Mouse (Mus musculus) myocyte (in vitro differentiated cells): ENCODE data around the gene Pdia2. TPM values are rescaled to one million over a fixed set of nuclear protein-coding genes. Genes with fewer than 3 reads are reported as not detected.

Experiments
- H3K27me3 ChIP-seq: one replicate; pipeline ENCODE4 v1.6.1; 2011; ENCODE audit not compliant: control insufficient read depth, insufficient read depth, insufficient read length
- H3K36me3 ChIP-seq: one replicate; pipeline ENCODE4 v1.6.1; 2011; ENCODE audit not compliant: control insufficient read depth, insufficient read depth
- H3K4me2 ChIP-seq: one replicate; pipeline ENCODE4 v1.6.1; 2011; ENCODE audit warnings: low read depth, control low read depth
- H3K4me3 ChIP-seq: one replicate; pipeline ENCODE4 v1.5.1; 2011; ENCODE audit warnings: mild to moderate bottlenecking, control low read depth, moderate library complexity
- H3K79me2 ChIP-seq: one replicate; pipeline ENCODE4 v1.6.1; 2011; ENCODE audit not compliant: control insufficient read depth, insufficient read depth
- H3ac ChIP-seq: one replicate; pipeline ENCODE4 v1.6.1; 2011; ENCODE audit not compliant: control insufficient read depth, insufficient read length
- CEBPB ChIP-seq: IDR thresholded peaks from 2 replicates; pipeline ENCODE4 v1.6.1; 2011; ENCODE audit warnings: mild to moderate bottlenecking, moderate library complexity; ENCODE audit not compliant: poor library complexity, insufficient read depth, severe bottlenecking
- E2F4 ChIP-seq: IDR thresholded peaks from one replicate; pipeline ENCODE4 v1.6.1; 2011; ENCODE audit warnings: mild to moderate bottlenecking, control low read depth, moderate library complexity; ENCODE audit not compliant: insufficient read depth
- MAX ChIP-seq: IDR thresholded peaks from one replicate; pipeline ENCODE4 v1.6.1; 2011; ENCODE audit warnings: low read depth, mild to moderate bottlenecking, control low read depth
- MYOD1 ChIP-seq, 3 experiments: IDR thresholded peaks; one replicate each; pipeline ENCODE4 v1.6.1; 2011; ENCODE audit warnings: control low read depth in 2 of 3, low read depth in 2 of 3, mild to moderate bottlenecking in 2 of 3, moderate library complexity in 1 of 3; ENCODE audit not compliant: insufficient read length in 2 of 3, control insufficient read depth in 1 of 3
- MYOG ChIP-seq, 3 experiments: IDR thresholded peaks; one replicate each; pipeline ENCODE4 v1.6.1; 2011; ENCODE audit warnings: control low read depth in 2 of 3, low read depth in 2 of 3, mild to moderate bottlenecking in 2 of 3; ENCODE audit not compliant: insufficient read length in 2 of 3, control insufficient read depth in 1 of 3, insufficient read depth in 1 of 3
- POLR2A ChIP-seq: IDR thresholded peaks from one replicate; pipeline ENCODE4 v1.6.1; 2011; ENCODE audit warnings: low read depth, mild to moderate bottlenecking, control low read depth, moderate library complexity; ENCODE audit not compliant: insufficient read length
- POLR2AphosphoS2 ChIP-seq: IDR thresholded peaks from one replicate; pipeline ENCODE4 v1.6.1; 2011; ENCODE audit warnings: low read depth, control low read depth; ENCODE audit not compliant: insufficient read length
- REST ChIP-seq: IDR thresholded peaks from one replicate; pipeline ENCODE4 v1.6.1; 2011; ENCODE audit warnings: mild to moderate bottlenecking, control low read depth, moderate library complexity; ENCODE audit not compliant: insufficient read depth, insufficient read length
- SRF ChIP-seq: IDR thresholded peaks from one replicate; pipeline ENCODE4 v1.6.1; 2011; ENCODE audit warnings: low read depth; ENCODE audit not compliant: control insufficient read depth, insufficient read length
- TCF12 ChIP-seq: IDR thresholded peaks from one replicate; pipeline ENCODE4 v1.6.1; 2011; ENCODE audit warnings: mild to moderate bottlenecking, control low read depth; ENCODE audit not compliant: poor library complexity, insufficient read depth, severe bottlenecking
- TCF3 ChIP-seq: IDR thresholded peaks from one replicate; pipeline ENCODE4 v1.6.1; 2011; ENCODE audit warnings: low read depth, control low read depth; ENCODE audit not compliant: insufficient read length
- USF1 ChIP-seq: IDR thresholded peaks from one replicate; pipeline ENCODE4 v1.6.1; 2011; ENCODE audit warnings: low read depth, mild to moderate bottlenecking, control low read depth, moderate library complexity
- polyA plus RNA-seq: library from polyadenylated mRNA; unstranded; fragments of >200 nt; fragmentation: generic; extraction: Trizol; gene quantifications from one replicate; pipeline ENCODE4 v1.2.1, GENCODE M21; 2012; ENCODE audit warnings: missing spikeins

Pdia2 gene
- polyA plus RNA-seq, 1 experiment = 0.05 TPM

GRCm38 (mm10) chr17:26231156-26231555 lies 32.3 kb upstream of the Pdia2 start:
- H3K36me3 ChIP-seq = no peaks in the 10 kb centered on the region
- H3K79me2 ChIP-seq = no peaks in the 10 kb centered on the region
- no peak overlapping the region for H3ac ChIP-seq
- H3K27me3 ChIP-seq = no peaks in the 10 kb centered on the region
- no peak overlapping the region for H3K4me2 ChIP-seq
- no peak overlapping the region for H3K4me3 ChIP-seq
- TF ChIP-seq POLR2A (no peak), MYOG (IDR thresholded peaks at IDR 0.05; ENCODE audit: control insufficient read depth in 1 of 3, insufficient read depth in 1 of 3, insufficient read length in 2 of 3, low read depth in 2 of 3) (no peak), TCF12 (no peak), REST (no peak), E2F4 (no peak), MAX (no peak), CEBPB (no peak), SRF (no peak), TCF3 (no peak), USF1 (no peak), POLR2AphosphoS2 (no peak), MYOD1 (IDR thresholded peaks at IDR 0.05; ENCODE audit: control insufficient read depth in 1 of 3, insufficient read length in 2 of 3, low read depth in 2 of 3) (no peak)

GRCm38 (mm10) chr17:26229776-26230175 lies 30.9 kb upstream of the Pdia2 start:
- Histone ChIP-seq H3K4me3 (no peak overlapping the region), H3K4me2 (no peak overlapping the region), H3ac (no peak overlapping the region), H3K27me3 (no peaks in the 10 kb centered on the region), H3K79me2 (no peaks in the 10 kb centered on the region), H3K36me3 (no peaks in the 10 kb centered on the region)
- TF ChIP-seq MYOG (IDR thresholded peaks at IDR 0.05; ENCODE audit: control insufficient read depth in 1 of 3, insufficient read depth in 1 of 3, insufficient read length in 2 of 3, low read depth in 2 of 3) (no peak), TCF12 (no peak), POLR2A (no peak), TCF3 (no peak), E2F4 (no peak), CEBPB (no peak), SRF (no peak), POLR2AphosphoS2 (no peak), REST (no peak), MAX (no peak), MYOD1 (IDR thresholded peaks at IDR 0.05; ENCODE audit: control insufficient read depth in 1 of 3, insufficient read length in 2 of 3, low read depth in 2 of 3) (no peak), USF1 (no peak)

- H3K36me3 ChIP-seq = no peaks in the 10 kb centered on the region
Observed at GRCm38 (mm10) chr17:26225150-26225549, 26.3 kb upstream of the Pdia2 start.

GRCm38 (mm10) chr17:26221508-26221907 lies 22.6 kb upstream of the Pdia2 start:
- no peaks in the 10 kb centered on the region for H3K79me2 ChIP-seq
- no peaks in the 10 kb centered on the region for H3K27me3 ChIP-seq
- H3K36me3 ChIP-seq = no peaks in the 10 kb centered on the region
- no peak overlapping the region for H3K4me3 ChIP-seq
- TF ChIP-seq TCF12 (no peak), MYOG (IDR thresholded peaks at IDR 0.05; ENCODE audit: control insufficient read depth in 1 of 3, insufficient read depth in 1 of 3, insufficient read length in 2 of 3, low read depth in 2 of 3) (no peak), TCF3 (no peak)
- H3K4me2 ChIP-seq = no peak overlapping the region
- no peak overlapping the region for H3ac ChIP-seq

More at GRCm38 (mm10) chr17:26225150-26225549, 26.3 kb upstream of the Pdia2 start:
- TF ChIP-seq CEBPB (no peak), SRF (no peak), MYOD1 (IDR thresholded peaks at IDR 0.05; ENCODE audit: control insufficient read depth in 1 of 3, insufficient read length in 2 of 3, low read depth in 2 of 3) (peak in 2 of 3 experiments; percentile 22 to 74), POLR2AphosphoS2 (no peak), TCF3 (peak; percentile 18), POLR2A (no peak), MYOG (IDR thresholded peaks at IDR 0.05; ENCODE audit: control insufficient read depth in 1 of 3, insufficient read depth in 1 of 3, insufficient read length in 2 of 3, low read depth in 2 of 3) (peak in 2 of 3 experiments; percentile 26 to 63)
- Histone ChIP-seq H3K27me3 (no peaks in the 10 kb centered on the region), H3K79me2 (no peaks in the 10 kb centered on the region), H3ac (no peak overlapping the region), H3K4me2 (no peak overlapping the region), H3K4me3 (no peak overlapping the region)

GRCm38 (mm10) chr17:26212681-26213080 lies 13.8 kb upstream of the Pdia2 start:
- no peaks in the 10 kb centered on the region for H3K36me3 ChIP-seq

More at GRCm38 (mm10) chr17:26212681-26213080, 13.8 kb upstream of the Pdia2 start:
- no peak overlapping the region for H3K4me2 ChIP-seq
- no peaks in the 10 kb centered on the region for H3K79me2 ChIP-seq
- no peak overlapping the region for H3ac ChIP-seq
- no peaks in the 10 kb centered on the region for H3K27me3 ChIP-seq
- H3K4me3 ChIP-seq = no peak overlapping the region
- no peak for TF ChIP-seq TCF12
- no peak for TF ChIP-seq POLR2A
- no peak for TF ChIP-seq MYOD1 (IDR thresholded peaks at IDR 0.05; ENCODE audit: control insufficient read depth in 1 of 3, insufficient read length in 2 of 3, low read depth in 2 of 3)
- no peak for TF ChIP-seq REST
- TF ChIP-seq TCF3 = no peak
- TF ChIP-seq MAX = no peak
